Mouse (Mus musculus): ENCODE results near the gene Arpc5.
A peak's percentile ranks its signal among the peaks of the same experiment; 100 is the strongest.

Arpc5 gene

DNA sequence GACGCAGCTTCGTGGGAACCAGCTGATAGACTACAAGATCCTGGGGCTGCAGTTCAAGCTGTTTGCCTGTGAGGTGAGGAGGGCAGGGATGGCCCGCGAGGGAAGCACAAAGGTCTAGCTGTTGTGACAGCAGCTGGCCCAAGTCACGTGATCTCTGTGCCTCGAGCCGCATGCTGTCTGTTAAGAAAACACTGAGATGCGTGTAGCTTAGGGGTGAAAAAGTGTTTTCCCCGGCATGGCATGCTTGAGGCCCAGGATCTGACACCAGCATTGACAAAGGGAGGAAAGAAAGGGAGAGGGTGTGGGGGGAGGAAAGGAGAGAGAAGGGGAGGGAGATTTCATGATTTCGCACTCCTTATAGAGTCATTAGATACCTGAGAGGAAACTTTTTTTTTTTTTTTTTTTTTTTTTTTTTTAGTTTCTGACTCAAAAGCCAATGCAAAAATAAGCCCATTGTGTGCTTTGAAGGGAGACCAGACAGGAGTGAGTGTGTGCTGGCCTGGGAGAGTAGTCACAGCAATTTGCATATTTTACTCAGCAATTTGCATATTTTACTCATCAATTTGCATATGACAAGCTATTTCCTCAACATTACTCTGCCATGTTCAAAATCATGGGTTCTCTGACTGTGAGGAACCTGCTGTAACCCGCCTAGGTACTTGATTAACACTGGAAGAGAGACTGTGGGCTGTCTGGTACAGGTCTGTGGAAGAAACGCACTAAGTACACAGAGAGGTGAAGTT is 50.9 kb downstream of the Arpc5 start:
- no peak for DNase-seq

DNA sequence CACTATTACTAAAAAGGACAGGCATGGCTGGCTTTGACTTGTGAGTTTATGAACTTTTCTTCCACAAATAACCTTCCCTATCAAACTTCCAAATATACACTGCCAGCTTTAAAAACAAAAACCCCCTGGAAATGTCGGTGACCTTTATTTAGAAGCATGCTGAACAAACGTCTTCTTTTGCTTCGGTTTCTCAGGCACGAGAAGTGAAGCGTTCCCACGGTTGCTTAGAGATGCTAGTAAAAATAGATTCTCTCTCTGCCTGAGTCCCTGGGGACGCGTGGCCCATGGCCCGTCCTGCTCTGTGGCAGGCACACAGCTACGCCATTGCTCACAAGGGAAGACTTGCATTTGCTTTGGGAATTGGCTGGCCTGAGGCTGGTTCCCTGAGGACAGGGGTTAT is 51.5 kb downstream of the Arpc5 start:
- DNase-seq = peak; percentile 54 to 72

DNA sequence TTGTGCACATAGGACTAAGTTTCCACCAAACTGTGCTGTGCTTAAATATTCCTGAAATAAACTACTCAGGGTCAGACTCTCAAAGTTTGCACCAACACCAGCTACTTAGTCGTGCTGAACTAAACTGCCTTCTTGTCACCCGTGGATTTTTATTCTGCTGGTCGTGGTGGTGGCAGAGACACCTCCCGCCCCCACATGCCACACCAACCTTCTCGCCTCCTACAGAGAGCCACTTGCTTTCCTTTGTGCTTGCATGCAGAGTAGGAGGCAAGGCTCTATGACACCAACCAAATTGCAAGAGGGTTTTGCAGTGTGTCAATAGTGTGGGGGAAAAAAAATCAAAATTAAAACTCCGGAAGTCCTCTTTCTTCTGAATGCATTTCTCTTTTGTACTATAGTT is 53.2 kb downstream of the Arpc5 start:
- no peak for DNase-seq

GRCm38 (mm10) chr1:152820911-152821695 is 54.8 kb downstream of the Arpc5 start:
- no peak for DNase-seq

DNA sequence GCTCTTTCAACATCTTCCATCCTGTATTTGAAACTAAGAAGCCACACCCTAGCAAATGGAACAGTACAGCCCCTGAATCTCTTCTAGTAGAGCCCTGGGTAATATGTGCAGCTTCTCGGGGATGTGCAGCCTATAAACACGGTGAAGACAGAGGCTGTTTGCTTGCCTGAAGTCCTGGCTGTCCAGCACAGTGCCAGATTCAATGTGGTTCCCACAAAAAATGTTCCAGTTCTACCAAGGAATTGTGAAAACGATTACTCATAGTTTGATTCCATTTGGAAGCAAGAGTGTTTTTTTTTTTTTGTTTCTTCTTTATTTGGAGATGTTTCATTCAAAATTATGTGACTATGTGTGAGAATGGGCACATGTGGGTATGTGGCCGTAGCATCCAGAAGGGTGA is 55.4 kb downstream of the Arpc5 start:
- no peak for DNase-seq

DNA sequence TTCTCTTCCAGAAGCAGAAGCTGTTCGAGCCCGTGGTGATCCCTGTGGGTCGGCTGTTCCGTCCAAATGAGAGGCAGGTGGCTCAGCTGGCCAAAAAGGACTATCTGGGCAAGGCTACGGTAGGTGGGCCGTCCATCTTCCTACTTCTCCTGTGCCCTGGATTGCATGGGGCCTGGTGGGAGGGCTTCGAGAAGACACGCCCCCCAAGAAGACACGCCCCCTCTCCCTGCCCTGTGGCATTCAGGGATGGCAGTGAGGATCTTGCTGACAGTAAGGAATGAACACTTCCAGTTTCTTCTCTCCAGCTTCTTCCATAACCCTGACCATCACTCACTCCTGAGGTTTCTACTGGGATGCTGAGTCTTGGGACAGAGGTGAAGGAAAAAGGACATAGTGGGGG is 57.9 kb downstream of the Arpc5 start:
- no peak for DNase-seq
